Mouse (Mus musculus): ENCODE measurements around the gene Ywhag. TPM values are rescaled to one million over a fixed set of nuclear protein-coding genes. Genes with fewer than 3 reads are reported as not detected.

Ywhag gene
- polyA plus RNA-seq, 1 experiment from 2014 or later = 410 TPM

- Histone ChIP-seq H3K4me2 (no peak overlapping the region), H3K9ac (no peak overlapping the region), H3K36me3 (replicated peaks) (no peaks in the 10 kb centered on the region), H3K4me1 (peaks cover 10% of the 10 kb centered on the region), H3K4me3 (replicated peaks) (no peak overlapping the region), H3K27me3 (peaks cover 44% of the 10 kb centered on the region), H3K9me3 (no peaks in the 10 kb centered on the region), H3K27ac (no peak overlapping the region)
- WGBS = 52% methylated on average over 9 of the region's 9 CpGs
- ATAC-seq (ENCODE audit: low FRiP score) = no peak
These were observed 41.6 kb downstream of the Ywhag start for GRCm38 (mm10) chr5:135892589-135893351.

- 66% methylated on average over 3 of the region's 3 CpGs for WGBS
- ATAC-seq (ENCODE audit: low FRiP score) = no peak
- Histone ChIP-seq H3K27ac (no peak overlapping the region), H3K4me2 (no peak overlapping the region), H3K9ac (no peak overlapping the region), H3K9me3 (no peaks in the 10 kb centered on the region), H3K27me3 (peaks cover 56% of the 10 kb centered on the region), H3K4me1 (peaks cover 14% of the 10 kb centered on the region), H3K36me3 (replicated peaks) (no peaks in the 10 kb centered on the region), H3K4me3 (replicated peaks) (no peak overlapping the region)
These were observed 43.5 kb downstream of the Ywhag start for GRCm38 (mm10) chr5:135890920-135891319.

GRCm38 (mm10) chr5:135890323-135890722 lies 44.1 kb downstream of the Ywhag start:
- Histone ChIP-seq H3K27ac (no peak overlapping the region), H3K36me3 (replicated peaks) (no peaks in the 10 kb centered on the region), H3K9me3 (no peaks in the 10 kb centered on the region), H3K4me1 (peaks cover 14% of the 10 kb centered on the region), H3K4me3 (replicated peaks) (no peak overlapping the region), H3K9ac (no peak overlapping the region), H3K27me3 (peaks cover 62% of the 10 kb centered on the region), H3K4me2 (no peak overlapping the region)
- 62% methylated on average over 4 of the region's 4 CpGs for WGBS
- no peak for ATAC-seq (ENCODE audit: low FRiP score)

GRCm38 (mm10) chr5:135888405-135889215 lies 45.8 kb downstream of the Ywhag start:
- 5% methylated on average over 30 of the region's 30 CpGs for WGBS
- H3K4me2 ChIP-seq = peak overlapping the region; percentile 27; the same call in 1 of the 2 replicates
- no peak for ATAC-seq (ENCODE audit: low FRiP score)
- H3K27me3 ChIP-seq = peaks cover 62% of the 10 kb centered on the region
- peak overlapping the region; percentile 16; the same call in 1 of the 2 replicates for H3K4me3 ChIP-seq (replicated peaks)
- no peak overlapping the region for H3K9ac ChIP-seq
- no peaks in the 10 kb centered on the region for H3K9me3 ChIP-seq
- H3K4me1 ChIP-seq = peaks cover 14% of the 10 kb centered on the region
- no peak overlapping the region for H3K27ac ChIP-seq
- H3K36me3 ChIP-seq (replicated peaks) = no peaks in the 10 kb centered on the region

GRCm38 (mm10) chr5:135887675-135888102 lies 46.7 kb downstream of the Ywhag start, which contains the start of gene Hspb1:
Gene Hspb1 (plus strand): TSS chr5:135887919.
- peak within 1 kb of the TSS; percentile 24 for H3K4me3 ChIP-seq (replicated peaks)
- H3K27me3 ChIP-seq = peaks cover 62% of the 10 kb centered on the region
- H3K4me1 ChIP-seq = peaks cover 14% of the 10 kb centered on the region
- H3K9me3 ChIP-seq = no peaks in the 10 kb centered on the region
- no peak within 1 kb of the TSS for H3K27ac ChIP-seq
- ATAC-seq (ENCODE audit: low FRiP score) = no peak
- no peak within 1 kb of the TSS for H3K9ac ChIP-seq
- WGBS = 3% methylated on average over 24 of the region's 24 CpGs
- peak within 1 kb of the TSS; percentile 43 for H3K4me2 ChIP-seq
- H3K36me3 ChIP-seq (replicated peaks) = no peaks in the 10 kb centered on the region

GRCm38 (mm10) chr5:135884641-135885040 lies 49.8 kb downstream of the Ywhag start:
- H3K36me3 ChIP-seq (replicated peaks) = no peaks in the 10 kb centered on the region
- no peaks in the 10 kb centered on the region for H3K9me3 ChIP-seq
- peaks cover 18% of the 10 kb centered on the region for H3K4me1 ChIP-seq
- 70% methylated on average over 6 of the region's 6 CpGs for WGBS
- H3K27ac ChIP-seq = no peak overlapping the region
- no peak overlapping the region for H3K4me3 ChIP-seq (replicated peaks)
- H3K27me3 ChIP-seq = peaks cover 38% of the 10 kb centered on the region
- H3K4me2 ChIP-seq = no peak overlapping the region
- no peak overlapping the region for H3K9ac ChIP-seq
- no peak for ATAC-seq (ENCODE audit: low FRiP score)

GRCm38 (mm10) chr5:135879449-135880158 lies 54.8 kb downstream of the Ywhag start:
- H3K9me3 ChIP-seq = no peaks in the 10 kb centered on the region
- peaks cover 8% of the 10 kb centered on the region for H3K27me3 ChIP-seq
- no peak for ATAC-seq (ENCODE audit: low FRiP score)
- H3K27ac ChIP-seq = no peak overlapping the region
- H3K4me1 ChIP-seq = peaks cover 17% of the 10 kb centered on the region
- H3K4me3 ChIP-seq (replicated peaks) = no peak overlapping the region
- no peak overlapping the region for H3K9ac ChIP-seq
- no peaks in the 10 kb centered on the region for H3K36me3 ChIP-seq (replicated peaks)
- 66% methylated on average over 13 of the region's 13 CpGs for WGBS
- H3K4me2 ChIP-seq = no peak overlapping the region

- ATAC-seq (ENCODE audit: low FRiP score) = peak; percentile 62; the same call in 1 of the 2 replicates
- Histone ChIP-seq H3K9me3 (no peaks in the 10 kb centered on the region), H3K9ac (peak overlapping the region; percentile 51; the same call in 1 of the 2 replicates), H3K36me3 (replicated peaks) (no peaks in the 10 kb centered on the region), H3K4me3 (replicated peaks) (peak overlapping the region; percentile 36), H3K27ac (no peak overlapping the region), H3K4me1 (peaks cover 22% of the 10 kb centered on the region), H3K27me3 (peaks cover 24% of the 10 kb centered on the region), H3K4me2 (peak overlapping the region; percentile 58)
- under 1% methylated on average over 16 of the region's 16 CpGs for WGBS
These were observed 56.6 kb downstream of the Ywhag start for GRCm38 (mm10) chr5:135877831-135878231.

GRCm38 (mm10) chr5:135877180-135877579 lies 57.2 kb downstream of the Ywhag start:
- 25% methylated on average over 8 of the region's 8 CpGs for WGBS
- H3K27ac ChIP-seq = no peak overlapping the region
- peak overlapping the region; percentile 58 for H3K4me2 ChIP-seq
- H3K36me3 ChIP-seq (replicated peaks) = no peaks in the 10 kb centered on the region
- H3K4me1 ChIP-seq = peaks cover 23% of the 10 kb centered on the region
- ATAC-seq (ENCODE audit: low FRiP score) = no peak
- H3K4me3 ChIP-seq (replicated peaks) = peak overlapping the region; percentile 36; the same call in 1 of the 2 replicates
- no peak overlapping the region for H3K9ac ChIP-seq
- H3K27me3 ChIP-seq = peaks cover 29% of the 10 kb centered on the region
- H3K9me3 ChIP-seq = no peaks in the 10 kb centered on the region

- H3K36me3 ChIP-seq (replicated peaks) = no peaks in the 10 kb centered on the region
- 67% methylated on average over 9 of the region's 9 CpGs for WGBS
- no peak overlapping the region for H3K27ac ChIP-seq
- ATAC-seq (ENCODE audit: low FRiP score) = no peak
- H3K27me3 ChIP-seq = peaks cover 59% of the 10 kb centered on the region
- no peaks in the 10 kb centered on the region for H3K9me3 ChIP-seq
- no peak overlapping the region for H3K9ac ChIP-seq
- peaks cover 21% of the 10 kb centered on the region for H3K4me1 ChIP-seq
- no peak overlapping the region for H3K4me3 ChIP-seq (replicated peaks)
- H3K4me2 ChIP-seq = no peak overlapping the region
These were observed 60.7 kb downstream of the Ywhag start for GRCm38 (mm10) chr5:135873753-135874152.

GRCm38 (mm10) chr5:135872996-135873395 lies 61.4 kb downstream of the Ywhag start:
- H3K4me2 ChIP-seq = no peak overlapping the region

GRCm38 (mm10) chr5:135870505-135870904 lies 63.9 kb downstream of the Ywhag start:
- H3K4me1 ChIP-seq = peaks cover 24% of the 10 kb centered on the region
- ATAC-seq (ENCODE audit: low FRiP score) = no peak
- no peak overlapping the region for H3K4me2 ChIP-seq
- no peaks in the 10 kb centered on the region for H3K9me3 ChIP-seq
- H3K27me3 ChIP-seq = peaks cover 87% of the 10 kb centered on the region
- 92% methylated on average over 5 of the region's 5 CpGs for WGBS
- no peak overlapping the region for H3K9ac ChIP-seq
- no peaks in the 10 kb centered on the region for H3K36me3 ChIP-seq (replicated peaks)
- H3K27ac ChIP-seq = no peak overlapping the region
- no peak overlapping the region for H3K4me3 ChIP-seq (replicated peaks)

More at GRCm38 (mm10) chr5:135872996-135873395, 61.4 kb downstream of the Ywhag start:
- ATAC-seq (ENCODE audit: low FRiP score) = no peak
- H3K27ac ChIP-seq = no peak overlapping the region
- no peak overlapping the region for H3K4me3 ChIP-seq (replicated peaks)
- peaks cover 66% of the 10 kb centered on the region for H3K27me3 ChIP-seq
- H3K9ac ChIP-seq = no peak overlapping the region
- WGBS = 12% methylated on average over 16 of the region's 16 CpGs
- no peaks in the 10 kb centered on the region for H3K9me3 ChIP-seq
- H3K4me1 ChIP-seq = peaks cover 25% of the 10 kb centered on the region
- H3K36me3 ChIP-seq (replicated peaks) = no peaks in the 10 kb centered on the region

Data from forebrain, embryonic 12.5 days (tissue).